Mouse (Mus musculus) heart, postnatal 4 days (tissue): ENCODE results near the gene Ncf1. TPM values are rescaled to one million over a fixed set of nuclear protein-coding genes. Genes with fewer than 3 reads are reported as not detected.

Experiments
- DNase-seq: peaks from one replicate; pipeline ENCODE4 v3.0.0; 2021
- total RNA-seq, 2 experiments: library from RNA; stranded (reverse); gene quantifications; 2 replicates each; pipeline ENCODE4 v1.2.3; 2021

Ncf1 gene
- total RNA-seq, 2 experiments from 2014 or later, result 2.1 to 2.5 TPM

DNA sequence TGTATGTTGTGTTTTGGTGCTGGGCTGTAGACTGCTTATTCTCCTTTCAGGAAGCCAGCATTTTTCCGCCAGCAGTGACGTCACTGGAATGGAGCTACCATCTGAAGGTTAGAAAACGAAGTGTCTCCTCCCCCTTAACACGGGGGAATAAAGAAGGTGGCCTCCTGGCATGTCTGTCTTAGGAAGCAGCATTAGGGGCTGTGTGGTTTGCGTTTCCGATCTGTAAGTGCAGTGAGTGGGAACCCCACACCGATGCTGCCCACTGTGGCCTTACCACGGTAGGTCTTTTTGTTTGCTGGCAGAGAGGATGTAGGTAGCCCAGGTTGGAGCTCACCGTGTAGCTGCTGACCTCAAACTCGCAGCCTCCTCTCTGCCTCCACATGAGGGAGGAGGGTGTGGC, 22.7 kb downstream of the Ncf1 start:
- no peak for DNase-seq

DNA sequence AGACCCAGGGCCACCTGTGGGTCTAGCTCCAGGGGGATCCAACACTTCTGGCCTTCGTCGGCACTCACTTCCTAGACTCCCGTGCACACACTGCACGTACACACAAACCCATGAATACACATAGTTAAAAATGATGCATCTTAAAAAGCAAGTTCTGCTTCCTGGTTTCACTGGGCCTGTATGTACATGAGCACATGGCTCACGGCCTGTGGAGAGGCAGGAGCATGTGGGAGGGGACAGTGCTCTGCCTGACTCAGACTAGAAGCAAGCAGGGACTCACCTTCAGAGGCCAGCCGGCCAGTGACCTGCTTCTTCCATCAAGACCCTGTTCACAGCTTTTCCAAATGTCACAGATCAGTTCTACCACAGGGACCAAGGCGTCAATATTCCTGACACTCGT, 35.8 kb downstream of the Ncf1 start:
- DNase-seq, result no peak

DNA sequence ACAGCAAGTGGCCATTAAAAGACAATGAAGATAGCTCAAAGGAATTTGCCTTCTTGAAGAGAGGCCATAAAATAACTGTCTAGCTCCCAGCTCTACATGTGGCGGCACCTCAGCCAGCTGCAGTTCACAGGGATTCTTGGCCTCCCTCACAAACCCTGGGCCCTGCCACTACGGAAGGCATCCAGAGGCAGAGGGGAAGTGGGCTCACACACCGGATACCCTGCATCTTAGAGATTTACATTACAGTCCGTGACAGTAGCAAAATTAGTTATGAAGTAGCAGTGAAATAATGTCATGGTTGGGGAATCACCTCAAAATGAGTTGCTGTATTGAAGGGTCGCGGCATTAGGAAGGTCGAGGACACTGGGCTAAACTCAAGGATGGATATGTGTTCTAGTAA, 40.9 kb downstream of the Ncf1 start:
- DNase-seq, result no peak

DNA sequence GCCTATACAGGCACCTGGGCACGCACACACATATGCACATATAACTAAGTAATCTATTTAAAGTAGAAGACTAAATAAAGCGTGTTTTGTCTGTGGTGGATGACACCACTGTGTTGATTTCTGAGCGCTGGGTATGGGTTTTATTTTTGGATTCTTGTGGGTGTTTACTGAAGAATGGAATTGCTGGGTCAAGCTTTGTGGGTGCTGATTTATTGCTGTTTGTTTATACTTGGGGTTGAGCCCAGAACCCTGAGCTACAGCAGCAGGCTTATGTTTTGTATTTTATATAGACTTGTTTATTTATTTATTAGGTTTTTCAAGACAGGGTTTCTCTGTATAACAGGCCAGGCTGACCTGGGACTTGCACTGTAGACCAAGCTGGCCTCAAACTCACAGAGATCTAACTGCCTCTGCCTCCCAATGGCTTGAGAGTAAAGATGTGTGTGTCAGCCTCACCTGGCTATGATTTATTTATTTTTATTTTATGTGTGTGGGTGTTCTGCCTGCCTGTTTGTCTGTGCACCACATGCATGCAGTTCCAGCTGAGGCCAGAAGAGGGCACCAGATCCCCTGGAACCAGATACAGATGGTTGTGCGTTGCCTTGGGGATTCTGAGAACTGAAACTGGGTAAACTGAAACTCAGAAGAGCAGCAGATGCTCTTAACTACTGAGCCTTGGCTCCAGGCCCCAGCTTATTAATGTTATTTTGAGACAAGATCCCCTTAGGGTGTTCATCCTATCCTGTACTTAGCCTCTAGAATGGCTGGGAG, 42.3 kb downstream of the Ncf1 start:
- DNase-seq, result peak; percentile 64

GRCm38 (mm10) chr5:134186059-134186458, 43.4 kb downstream of the Ncf1 start:
- no peak for DNase-seq

GRCm38 (mm10) chr5:134183880-134184808, 45.3 kb downstream of the Ncf1 start, which contains the start of gene Gtf2ird2:
TSS of gene Gtf2ird2 (plus strand) at chr5:134184019.
- peak; percentile 99 for DNase-seq

- no peak for DNase-seq
These were observed 46.3 kb downstream of the Ncf1 start for GRCm38 (mm10) chr5:134183162-134183561.

GRCm38 (mm10) chr5:134182735-134183134, 46.7 kb downstream of the Ncf1 start:
- peak; percentile 40 for DNase-seq

GRCm38 (mm10) chr5:134182172-134182571, 47.3 kb downstream of the Ncf1 start:
- DNase-seq, result no peak

- DNase-seq, result peak; percentile 89
These were observed 49.6 kb downstream of the Ncf1 start for GRCm38 (mm10) chr5:134179871-134180270.

- DNase-seq, result no peak
These were observed 50.9 kb downstream of the Ncf1 start for GRCm38 (mm10) chr5:134178536-134178935.

DNA sequence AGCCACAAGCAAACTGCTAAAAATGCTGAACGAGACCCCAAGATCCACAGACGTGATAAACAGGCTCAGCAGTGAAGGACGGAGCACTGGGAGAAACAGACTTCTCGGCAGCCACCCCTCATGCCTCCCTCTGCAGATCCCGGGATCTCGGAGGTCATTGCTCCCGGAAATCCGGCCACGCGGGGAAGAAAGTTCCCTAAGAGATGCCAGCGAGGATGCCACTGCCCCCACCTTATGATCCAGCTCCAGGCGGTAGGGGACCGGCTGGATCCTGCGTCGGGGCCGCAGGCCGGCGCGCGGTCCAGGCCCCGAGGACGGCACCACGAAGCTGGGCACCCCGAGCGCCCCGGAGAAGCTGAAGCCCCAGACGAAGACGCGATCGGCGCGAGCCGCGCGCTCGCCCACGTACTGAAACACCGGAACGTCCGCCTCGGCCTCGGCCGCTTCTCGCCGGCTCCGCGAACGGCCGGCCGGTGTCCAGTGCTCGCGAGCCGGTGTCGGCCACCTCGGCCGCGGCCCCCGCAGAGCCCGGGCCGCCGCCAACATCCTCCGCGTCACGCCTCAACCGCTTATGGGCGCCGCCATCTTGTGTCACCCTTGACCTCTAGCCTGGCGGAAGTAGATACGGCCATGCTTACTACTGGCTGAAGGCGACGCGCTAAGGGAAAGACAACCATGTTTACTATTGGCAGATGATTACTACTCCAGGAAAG, 53.1 kb downstream of the Ncf1 start, which contains the start of gene Rcc1l:
Gene Rcc1l, minus strand, starts transcription at position 606 of the 713 bp plus-strand sequence.
- DNase-seq, result peak; percentile 87

DNA sequence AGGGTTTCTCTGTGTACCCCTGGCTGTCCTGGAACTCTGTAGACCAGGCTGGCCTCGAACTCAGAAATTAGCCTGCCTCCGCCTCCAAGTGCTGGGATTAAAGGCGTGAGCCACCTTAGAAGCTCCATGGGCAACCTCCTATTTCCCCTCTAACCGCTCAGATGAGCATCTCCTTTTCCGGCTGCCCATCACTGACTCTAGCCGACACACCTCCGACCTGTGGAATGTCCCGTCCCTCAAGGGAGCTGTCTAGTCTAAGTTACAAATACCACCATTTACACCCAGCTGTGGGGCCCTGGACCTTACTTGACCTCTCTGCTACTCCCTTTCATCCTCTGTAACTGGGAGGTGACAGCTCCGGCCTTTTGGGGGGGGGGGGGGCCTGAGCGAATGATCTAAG, 53.7 kb downstream of the Ncf1 start:
- no peak for DNase-seq

DNA sequence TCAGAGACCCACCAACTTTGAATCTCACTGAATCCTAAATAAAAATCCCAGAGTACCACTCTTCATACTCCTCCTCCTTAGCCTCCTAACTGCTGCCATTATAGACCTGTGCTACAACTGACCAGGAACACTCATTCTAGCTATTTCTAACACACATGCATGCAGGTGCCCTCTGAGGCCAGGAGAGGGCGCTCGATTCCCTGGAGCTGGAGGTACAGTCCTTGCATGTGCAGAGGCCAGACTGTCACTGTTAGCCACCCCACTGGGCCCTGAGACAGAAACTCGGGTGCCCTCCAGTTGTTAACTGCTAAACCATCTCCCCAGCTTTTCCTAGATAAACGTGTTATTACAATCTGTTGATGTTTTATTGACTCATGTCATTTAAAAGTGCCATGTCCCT, 56.2 kb downstream of the Ncf1 start:
- DNase-seq, result peak; percentile 53

DNA sequence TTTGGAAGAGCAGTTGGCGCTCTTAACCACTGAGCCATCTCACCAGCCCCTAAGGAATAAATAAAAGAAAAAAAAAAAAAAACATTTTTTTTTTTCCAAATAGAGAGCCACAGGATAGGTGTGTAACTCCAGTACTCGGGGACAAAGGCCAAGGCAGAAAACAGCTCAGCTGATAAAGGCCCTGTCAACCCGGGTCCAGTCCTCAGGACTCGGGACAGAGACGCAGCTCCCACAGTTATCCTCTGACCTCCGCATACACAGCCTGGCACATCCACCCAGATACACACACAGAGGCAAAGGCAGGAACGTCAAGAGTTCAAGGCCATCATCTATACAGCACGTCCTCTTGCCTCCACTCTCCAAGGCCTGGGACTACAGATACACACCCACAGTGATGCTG, 59.3 kb downstream of the Ncf1 start:
- no peak for DNase-seq

Other genes starting within 250 kb of the Ncf1 start
- gene Castor2, start 129.9 kb downstream of the Ncf1 start, total RNA-seq, result 10 to 100 TPM; 15.9 to 16.8 TPM
- 10 to 100 TPM; 26.9 to 30.6 TPM for gene Rcc1l, start 52.9 kb downstream of the Ncf1 start, total RNA-seq
- gene Gtf2ird2, start 45.6 kb downstream of the Ncf1 start, total RNA-seq, result 1 to 10 TPM; 6.9 to 9.3 TPM
- gene Gtf2i, start 85.1 kb upstream of the Ncf1 start, total RNA-seq, result 100 to 1,000 TPM; 198 to 199 TPM
- gene Gtf2ird1, start 227.1 kb upstream of the Ncf1 start, total RNA-seq, result 10 to 100 TPM; 59.8 to 60.3 TPM